Mouse (Mus musculus) urinary bladder, postnatal 10 days (tissue): Measurements from ENCODE around the gene Myo5a.

ENCODE experiments used
- DNase-seq: peaks from one replicate; pipeline ENCODE4 v3.0.0; 2022; ENCODE audit warnings: low spot score

The Myo5a gene

GRCm38 (mm10) chr9:75201506-75201905 lies 130.7 kb downstream of the Myo5a start:
- no peak for DNase-seq

GRCm38 (mm10) chr9:75202036-75202435 lies 131.2 kb downstream of the Myo5a start:
- no peak for DNase-seq

- DNase-seq, result no peak
Measured at GRCm38 (mm10) chr9:75209246-75209645, 138.4 kb downstream of the Myo5a start.

- DNase-seq, result no peak
Measured at GRCm38 (mm10) chr9:75210269-75210668, 139.5 kb downstream of the Myo5a start.

- no peak for DNase-seq
Measured at GRCm38 (mm10) chr9:75214743-75215413, 144.1 kb downstream of the Myo5a start.

- DNase-seq, result no peak
Measured at GRCm38 (mm10) chr9:75219942-75220341, 149.1 kb downstream of the Myo5a start.

- DNase-seq, result no peak
Measured at GRCm38 (mm10) chr9:75221420-75222287, 150.8 kb downstream of the Myo5a start.

- no peak for DNase-seq
Measured at GRCm38 (mm10) chr9:75231841-75232746, 161.3 kb downstream of the Myo5a start, which contains the start of gene Myo5c. Gene Myo5c, plus strand, starts transcription at chr9:75232020.

- DNase-seq, result no peak
Measured at GRCm38 (mm10) chr9:75232860-75233259, 162.0 kb downstream of the Myo5a start.

- no peak for DNase-seq
Measured at GRCm38 (mm10) chr9:75234271-75234741, 163.5 kb downstream of the Myo5a start.

- no peak for DNase-seq
Measured at GRCm38 (mm10) chr9:75234983-75235627, 164.3 kb downstream of the Myo5a start.

- no peak for DNase-seq
Measured at GRCm38 (mm10) chr9:75235696-75236095, 164.9 kb downstream of the Myo5a start.

GRCm38 (mm10) chr9:75236416-75237308 lies 165.8 kb downstream of the Myo5a start:
- DNase-seq, result no peak

- no peak for DNase-seq
Measured at GRCm38 (mm10) chr9:75238179-75238578, 167.4 kb downstream of the Myo5a start.

GRCm38 (mm10) chr9:75243052-75243451 lies 172.2 kb downstream of the Myo5a start:
- no peak for DNase-seq

GRCm38 (mm10) chr9:75243730-75244406 lies 173.1 kb downstream of the Myo5a start:
- DNase-seq, result no peak

- DNase-seq, result no peak
Measured at GRCm38 (mm10) chr9:75244527-75244926, 173.7 kb downstream of the Myo5a start.

- DNase-seq, result no peak
Measured at GRCm38 (mm10) chr9:75246080-75246930, 175.5 kb downstream of the Myo5a start.

GRCm38 (mm10) chr9:75247870-75248269 lies 177.1 kb downstream of the Myo5a start:
- no peak for DNase-seq
